Mouse (Mus musculus): ENCODE measurements around the gene Lrit2. TPM values are rescaled to one million over a fixed set of nuclear protein-coding genes. Genes with fewer than 3 reads are reported as not detected.

Gene Lrit2
- polyA plus RNA-seq, 1 experiment from 2014 or later = not detected

- no peaks in the 10 kb centered on the region for H3K27me3 ChIP-seq (replicated peaks; ENCODE audit: low read depth, poor library complexity, severe bottlenecking)
- H3K4me1 ChIP-seq = no peaks in the 10 kb centered on the region
- DNase-seq (ENCODE audit: low spot score) = no peak
- no peak overlapping the region for H3K4me3 ChIP-seq
- WGBS = 99% methylated on average over 4 of the region's 4 CpGs
- H3K9me3 ChIP-seq = no peaks in the 10 kb centered on the region
- H3K27ac ChIP-seq (replicated peaks) = no peak overlapping the region
- H3K36me3 ChIP-seq (replicated peaks) = peaks cover 54% of the 10 kb centered on the region
Observed at GRCm38 (mm10) chr14:37119233-37119632, 51.5 kb downstream of the Lrit2 start.

Other genes starting within 250 kb of the Lrit2 start
- 29.9 and 34.2 TPM in 2 replicates for gene Ccser2, start 99.2 kb upstream of the Lrit2 start, polyA plus RNA-seq (2016; fragmentation: Nextera tagmentation; extraction: Ambion mirVana)
- gene Rgr, start 19.0 kb upstream of the Lrit2 start, polyA plus RNA-seq (2016; fragmentation: Nextera tagmentation; extraction: Ambion mirVana) = not detected in 2 replicates
- gene Lrit1, start 13.1 kb upstream of the Lrit2 start, polyA plus RNA-seq (2016; fragmentation: Nextera tagmentation; extraction: Ambion mirVana) = not detected in 2 replicates
- 1.5 and 2.9 TPM in 2 replicates for gene Cdhr1, start 30.4 kb downstream of the Lrit2 start, polyA plus RNA-seq (2016; fragmentation: Nextera tagmentation; extraction: Ambion mirVana)
- gene 2610528A11Rik, start 46.1 kb downstream of the Lrit2 start, polyA plus RNA-seq (2016; fragmentation: Nextera tagmentation; extraction: Ambion mirVana) = 0.49 TPM in 1 of 2 replicates, not detected in the other
- 202 and 213 TPM in 2 replicates for gene Ghitm, start 67.3 kb downstream of the Lrit2 start, polyA plus RNA-seq (2016; fragmentation: Nextera tagmentation; extraction: Ambion mirVana)

Measured in embryonic facial prominence, embryonic 10.5 days (tissue).